Mouse (Mus musculus) cerebellum, postnatal 10 days (tissue): ENCODE results near the gene Cyp2a12.
"Not testable (repeated sequence)": the region's sequence is repeated elsewhere in the genome, so short reads cannot be mapped to it uniquely, and the experiment has no call there.

ENCODE experiments used
- DNase-seq, 2 experiments: peaks; one replicate each; pipeline ENCODE4 v3.0.0; 2021; ENCODE audit warnings: mixed read lengths in 2 of 2

Gene Cyp2a12

DNA sequence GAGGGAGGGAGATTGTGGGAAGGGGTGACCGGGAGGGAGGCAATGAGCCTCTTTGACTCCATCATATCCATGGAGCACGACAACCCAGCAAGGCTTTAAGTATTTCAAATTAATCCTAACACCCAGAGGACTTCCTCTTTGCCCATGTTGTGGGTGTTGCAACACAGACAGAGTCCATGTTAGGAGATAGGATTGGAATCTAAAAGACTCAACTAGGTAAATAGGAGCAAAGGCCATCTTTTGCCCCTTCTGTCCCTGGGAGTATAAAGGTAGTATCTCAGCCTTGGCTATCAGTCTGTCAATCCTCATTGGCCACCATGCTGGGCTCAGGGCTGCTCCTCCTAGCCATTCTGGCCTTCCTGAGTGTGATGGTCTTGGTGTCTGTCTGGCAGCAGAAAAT is at the start of gene Cyp2a12:
Gene Cyp2a12, plus strand, starts transcription at position 293 of the 400 bp plus-strand sequence.
- DNase-seq: no peak

DNA sequence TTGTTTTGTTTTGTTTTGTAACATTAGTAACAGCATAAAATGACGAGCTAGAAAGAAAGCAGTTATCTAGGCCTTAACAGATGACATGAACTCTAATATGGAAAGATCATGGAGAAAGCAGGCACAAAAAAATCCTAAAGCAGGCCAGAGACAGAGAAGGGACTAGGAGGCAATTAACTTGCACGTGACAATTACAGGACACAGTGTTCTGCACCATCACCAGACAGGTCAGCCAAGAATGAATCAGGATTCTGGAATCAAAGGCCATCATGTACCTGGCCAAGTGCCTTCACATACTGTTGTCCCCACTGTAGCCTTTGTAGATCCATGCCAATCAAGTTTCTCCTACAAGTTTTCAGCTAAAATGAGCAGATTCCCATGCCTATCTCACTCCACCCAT is 47.4 kb upstream of the Cyp2a12 start:
- DNase-seq: not testable (repeated sequence)

DNA sequence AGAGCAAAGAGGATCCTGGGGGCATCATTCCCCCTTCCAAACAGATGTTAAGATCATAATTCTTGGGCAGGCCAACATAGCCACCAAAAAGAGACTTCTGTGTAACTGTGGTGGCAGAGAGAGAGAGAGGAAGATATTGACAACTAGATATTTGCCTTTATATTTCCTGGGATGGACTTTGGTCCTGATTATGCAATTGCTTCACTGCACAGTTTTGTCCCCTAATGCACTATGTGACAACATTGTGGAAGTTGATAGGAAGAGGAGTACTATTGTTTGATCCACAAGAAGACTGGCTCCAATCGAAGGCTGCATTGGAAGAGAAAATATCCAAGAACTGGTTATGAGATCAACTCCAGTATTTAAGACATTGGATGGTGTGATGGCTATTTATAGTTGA is 46.9 kb upstream of the Cyp2a12 start:
- not testable (repeated sequence) for DNase-seq

DNA sequence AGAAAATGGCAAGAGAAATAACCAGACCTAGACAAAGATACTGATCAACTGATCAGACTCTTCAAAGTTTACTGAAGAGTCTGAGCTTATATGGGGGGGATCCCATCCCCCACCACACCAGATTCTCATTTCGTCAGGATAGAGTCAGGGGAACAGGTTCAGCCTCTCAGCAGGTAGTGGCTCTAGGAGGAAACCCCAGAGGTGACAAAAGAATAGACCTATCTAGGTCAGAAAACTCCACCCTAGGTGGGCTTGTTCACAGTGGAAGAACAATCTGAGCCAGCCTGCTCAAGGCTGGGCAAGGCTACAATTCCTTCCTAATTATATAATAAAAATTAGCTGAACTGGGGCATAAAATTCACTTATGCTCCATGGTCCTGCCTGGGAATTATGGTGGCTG is 46.3 kb upstream of the Cyp2a12 start:
- no peak for DNase-seq

DNA sequence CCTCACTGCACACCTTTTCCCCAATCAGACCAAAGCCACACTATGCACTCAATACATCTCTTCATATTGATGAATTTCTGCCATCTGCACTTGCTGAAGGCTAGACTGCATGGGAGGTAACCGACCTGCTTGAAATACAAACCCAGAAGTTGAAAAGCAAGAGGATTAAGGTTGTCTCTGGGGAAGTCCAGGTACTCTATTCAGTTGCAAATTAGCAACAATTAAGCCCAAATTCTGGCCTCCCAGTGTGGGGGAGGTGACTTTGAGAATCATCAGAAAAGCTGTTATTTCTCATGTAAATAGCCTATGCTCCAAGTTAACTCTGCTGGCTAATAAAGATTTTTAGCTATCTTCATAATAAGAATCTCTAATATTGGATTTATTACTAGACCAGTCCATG is 45.7 kb upstream of the Cyp2a12 start:
- DNase-seq: not testable (repeated sequence)

DNA sequence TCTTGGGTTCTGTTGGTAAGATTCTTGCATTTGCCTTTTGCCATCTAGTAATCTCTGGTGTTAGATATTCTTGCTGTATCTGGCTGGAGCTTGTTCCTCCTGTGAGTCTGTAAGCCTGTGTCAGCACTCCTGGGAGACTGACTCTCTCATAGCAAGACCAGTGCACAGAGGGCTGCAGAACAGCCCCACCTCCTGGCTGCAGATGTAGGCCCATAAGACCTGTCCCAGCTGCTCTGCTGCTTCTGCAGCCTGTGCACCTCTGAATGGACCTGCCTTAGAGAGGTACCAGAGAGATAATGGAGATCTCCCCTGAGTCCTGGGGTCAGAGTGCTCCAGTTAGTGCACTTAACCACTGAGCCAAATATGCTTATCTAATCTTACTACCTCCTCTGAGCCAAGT is 2.3 kb upstream of the Cyp2a12 start:
- not testable (repeated sequence) for DNase-seq

DNA sequence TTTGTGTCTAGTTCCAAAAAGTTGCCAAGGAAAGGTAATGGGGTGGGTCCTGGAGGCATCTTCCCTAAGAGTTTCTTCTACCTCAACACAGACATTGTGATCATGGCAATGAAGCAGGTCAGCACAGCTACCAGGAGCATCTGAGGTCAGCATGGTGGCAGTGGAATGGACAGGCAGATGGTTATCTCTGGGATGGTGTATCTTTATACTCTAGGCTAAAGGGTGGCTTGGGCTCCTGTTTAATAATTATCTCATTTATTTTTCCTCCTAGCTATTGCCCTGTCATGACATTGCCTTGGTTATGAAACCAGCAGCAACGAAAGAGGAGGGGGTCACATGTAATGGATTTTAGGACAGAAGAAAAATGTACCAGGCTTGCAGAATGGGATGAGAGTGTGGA is 20.0 kb downstream of the Cyp2a12 start:
- DNase-seq: not testable (repeated sequence)

DNA sequence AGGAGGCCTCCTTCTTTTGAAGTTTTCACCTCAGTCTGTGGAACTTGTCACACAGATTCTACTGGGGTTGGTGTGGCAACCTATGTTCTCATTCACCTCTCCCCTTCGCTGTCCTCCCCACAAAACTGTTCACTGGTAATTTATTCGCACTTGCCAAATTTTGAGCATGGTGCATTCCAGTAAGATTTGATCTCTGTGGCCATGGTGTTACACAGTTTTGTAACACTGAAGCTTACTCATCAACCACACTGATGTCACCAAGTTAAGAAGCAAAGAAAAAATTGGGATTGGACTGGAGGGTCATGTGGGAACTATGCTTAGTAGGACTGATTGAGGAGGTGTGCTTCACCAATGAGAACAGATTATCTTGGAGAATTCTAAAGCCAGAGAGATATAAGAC is 30.5 kb downstream of the Cyp2a12 start:
- not testable (repeated sequence) for DNase-seq

DNA sequence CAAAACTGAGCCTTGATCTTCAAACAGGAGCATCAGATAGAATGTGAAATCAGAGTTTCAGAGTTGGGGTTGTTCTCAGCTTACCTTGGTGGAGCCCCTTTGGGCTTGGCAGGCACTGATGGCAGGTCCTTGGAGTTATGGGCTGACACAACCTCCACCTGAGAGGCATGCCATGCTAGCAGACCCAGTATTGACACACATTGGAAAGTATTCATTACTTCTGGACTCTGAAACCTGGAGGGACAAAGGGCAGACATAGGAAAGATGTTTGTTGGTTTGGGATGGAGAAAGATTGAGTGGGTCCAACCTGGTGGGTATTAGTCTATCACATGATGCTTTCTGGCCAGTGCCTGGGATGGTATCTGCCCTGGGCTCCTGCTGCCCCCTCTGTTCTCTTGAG is 31.0 kb downstream of the Cyp2a12 start:
- DNase-seq: not testable (repeated sequence)

DNA sequence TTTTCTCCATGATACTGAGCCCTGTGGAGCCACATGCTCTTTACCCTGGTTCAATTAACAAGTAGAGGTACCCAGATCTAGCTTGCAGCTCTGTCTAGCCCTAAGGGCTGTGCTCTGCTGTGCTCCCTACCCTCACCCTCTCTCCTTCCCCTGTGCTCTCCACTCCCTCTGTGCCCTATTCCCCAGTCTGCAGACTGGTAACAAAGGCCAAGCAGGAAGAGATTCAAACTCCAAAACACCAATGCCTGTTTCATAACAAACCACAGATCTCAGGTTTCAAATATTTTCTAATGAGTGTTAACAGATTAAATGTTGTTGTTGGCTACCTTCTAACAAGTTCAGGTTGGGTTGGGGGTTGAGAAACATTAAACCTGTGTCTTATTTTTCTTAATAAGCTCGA is 49.8 kb downstream of the Cyp2a12 start:
- no peak for DNase-seq

DNA sequence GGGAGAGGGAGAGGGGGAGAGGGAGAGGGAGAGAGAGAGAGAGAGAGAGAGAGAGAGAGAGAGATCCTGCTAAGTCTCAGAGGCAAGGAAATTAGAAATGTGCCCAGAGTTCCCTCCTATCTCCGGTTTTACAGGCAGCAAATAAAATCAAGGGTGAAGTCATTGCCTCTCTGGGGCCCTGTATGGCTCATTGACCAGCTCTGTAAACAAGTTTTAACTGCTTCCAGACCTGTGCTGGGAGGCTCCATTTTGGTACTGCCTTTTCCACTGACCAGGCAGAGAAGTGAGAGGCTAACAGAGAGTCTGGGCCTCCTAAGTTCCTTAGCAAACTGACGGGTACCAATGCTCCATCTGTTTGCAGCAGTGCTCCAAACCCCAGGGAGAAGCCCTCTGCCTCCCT is 52.7 kb downstream of the Cyp2a12 start:
- no peak for DNase-seq
